Mouse (Mus musculus): ENCODE data around the gene Yes1.

GRCm38 (mm10) chr5:32728300-32728699 lies 117.3 kb downstream of the Yes1 start:
- no peak for TF ChIP-seq CTCF (IDR thresholded peaks at IDR 0.05; ENCODE audit: borderline replicate concordance, control insufficient read depth, extremely low read depth, insufficient read depth, low read length, poor library complexity)
- TF ChIP-seq POLR2A (IDR thresholded peaks at IDR 0.05; ENCODE audit: control insufficient read depth, extremely low read depth, insufficient read depth, low read length, poor library complexity) = no peak
